Mouse (Mus musculus) ES-CJ7 (cell line): ENCODE data around the gene Nanos2.

ENCODE experiments used
- DNase-seq: peaks from one replicate; pipeline ENCODE4 v3.0.0; 2011; ENCODE audit warnings: low read depth, low spot score

The Nanos2 gene

GRCm38 (mm10) chr7:19016042-19016441, 28.8 kb downstream of the Nanos2 start:
- DNase-seq = no peak

- no peak for DNase-seq
Observed at GRCm38 (mm10) chr7:19017909-19018308, 30.7 kb downstream of the Nanos2 start.

GRCm38 (mm10) chr7:19021048-19021447, 33.8 kb downstream of the Nanos2 start:
- DNase-seq = no peak

- DNase-seq = no peak
Observed at GRCm38 (mm10) chr7:19022189-19022958, 35.2 kb downstream of the Nanos2 start.

GRCm38 (mm10) chr7:19023357-19023814, 36.2 kb downstream of the Nanos2 start, which contains the start of gene Foxa3:
Gene Foxa3, minus strand, starts transcription at chr7:19023538.
- DNase-seq = peak; percentile 80

GRCm38 (mm10) chr7:19024096-19024506, 36.9 kb downstream of the Nanos2 start, which contains the start of gene Sympk:
Gene Sympk, plus strand, starts transcription at chr7:19024377.
- DNase-seq = peak; percentile 93

- no peak for DNase-seq
Observed at GRCm38 (mm10) chr7:19024581-19025255, 37.5 kb downstream of the Nanos2 start.

- DNase-seq = no peak
Observed at GRCm38 (mm10) chr7:19028067-19028466, 40.9 kb downstream of the Nanos2 start.

- peak; percentile 83 for DNase-seq
Observed at GRCm38 (mm10) chr7:19029084-19029653, 42.0 kb downstream of the Nanos2 start.

GRCm38 (mm10) chr7:19031641-19032040, 44.4 kb downstream of the Nanos2 start:
- no peak for DNase-seq
